Mouse (Mus musculus) adrenal gland, postnatal 10 days (tissue): Measurements from ENCODE around the gene Gm11213. TPM values are rescaled to one million over a fixed set of nuclear protein-coding genes. Genes with fewer than 3 reads are reported as not detected.

Experiments used
- DNase-seq: peaks from one replicate; pipeline ENCODE4 v3.0.0; 2021; ENCODE audit warnings: mixed read lengths
- total RNA-seq, 2 experiments: library from RNA; stranded (reverse); gene quantifications; 2 replicates each; pipeline ENCODE4 v1.2.3; 2021

The Gm11213 gene
- total RNA-seq, 2 experiments from 2014 or later = not detected

GRCm38 (mm10) chr4:63579649-63580048 lies 25.4 kb downstream of the Gm11213 start:
- DNase-seq = no peak

- DNase-seq = peak; percentile 38
Observed at GRCm38 (mm10) chr4:63572621-63573020, 32.4 kb downstream of the Gm11213 start.

- no peak for DNase-seq
Observed at GRCm38 (mm10) chr4:63570208-63570781, 34.8 kb downstream of the Gm11213 start.

GRCm38 (mm10) chr4:63569322-63569721 lies 35.7 kb downstream of the Gm11213 start:
- no peak for DNase-seq

GRCm38 (mm10) chr4:63567712-63568390 lies 37.2 kb downstream of the Gm11213 start:
- no peak for DNase-seq

- DNase-seq = no peak
Observed at GRCm38 (mm10) chr4:63562742-63563141, 42.3 kb downstream of the Gm11213 start.

- DNase-seq = no peak
Observed at GRCm38 (mm10) chr4:63561861-63562675, 43.0 kb downstream of the Gm11213 start.

GRCm38 (mm10) chr4:63560079-63560478 lies 45.0 kb downstream of the Gm11213 start:
- DNase-seq = peak; percentile 45

- no peak for DNase-seq
Observed at GRCm38 (mm10) chr4:63559127-63559697, 45.8 kb downstream of the Gm11213 start.

- DNase-seq = peak; percentile 89
Observed at GRCm38 (mm10) chr4:63558407-63559081, 46.5 kb downstream of the Gm11213 start, which contains the start of gene Tmem268. Tmem268 (plus strand) TSS chr4:63558781.

GRCm38 (mm10) chr4:63557124-63558059 lies 47.7 kb downstream of the Gm11213 start:
- DNase-seq = peak; percentile 46

GRCm38 (mm10) chr4:63556665-63557064 lies 48.4 kb downstream of the Gm11213 start:
- no peak for DNase-seq

- DNase-seq = no peak
Observed at GRCm38 (mm10) chr4:63555111-63555510, 50.0 kb downstream of the Gm11213 start.

- DNase-seq = no peak
Observed at GRCm38 (mm10) chr4:63554616-63555015, 50.4 kb downstream of the Gm11213 start.

GRCm38 (mm10) chr4:63553789-63554576 lies 51.1 kb downstream of the Gm11213 start:
- no peak for DNase-seq

GRCm38 (mm10) chr4:63552865-63553264 lies 52.2 kb downstream of the Gm11213 start:
- DNase-seq = no peak

- no peak for DNase-seq
Observed at GRCm38 (mm10) chr4:63550908-63551307, 54.2 kb downstream of the Gm11213 start.

GRCm38 (mm10) chr4:63548491-63548890 lies 56.6 kb downstream of the Gm11213 start:
- no peak for DNase-seq

GRCm38 (mm10) chr4:63547799-63548198 lies 57.3 kb downstream of the Gm11213 start:
- DNase-seq = no peak
